Comparison of ENCODE assay signal across 21 mouse cellular contexts in genomic region chr11:67531926-67532565, GRCm38 (mm10).
DNase-seq lines count a peak whose midpoint lies in the region; ATAC-seq and TF ChIP-seq lines count a peak whose summit lies in the region.
"Had no signal": no experiment of that assay in that cellular context is flagged by ENCODE, and none has a peak within 500 bp of the region (broad histone marks: within the 10 kb centered on the region; RNA-seq: fewer than 3 reads in every experiment).

No protein-coding gene starts in this region.

- no peak overlapping the region for H3K4me2 ChIP-seq in kidney, embryonic 16.5 days (replicated peaks; ENCODE audit: low read depth, low read length)
- H3K4me2 ChIP-seq: hindbrain, embryonic 14.5 days; liver, embryonic 13.5 days; midbrain, embryonic 13.5 days had no signal

- peak overlapping the region; percentile 74 for H3K27ac ChIP-seq in gastrocnemius, adult 2 months
- H3K27ac ChIP-seq in kidney, embryonic 16.5 days (ENCODE audit: low read length): no peak overlapping the region
- H3K27ac ChIP-seq: hindbrain, embryonic 14.5 days; liver, embryonic 13.5 days; midbrain, embryonic 13.5 days had no signal

- WGBS in kidney, embryonic 16.5 days: 31% methylated on average over 6 of the region's 6 CpGs

- no peak overlapping the region for H3K9ac ChIP-seq in kidney, embryonic 16.5 days (replicated peaks; ENCODE audit: low read length)
- H3K9ac ChIP-seq: hindbrain, embryonic 14.5 days; liver, embryonic 13.5 days; midbrain, embryonic 13.5 days had no signal

- no peak for DNase-seq in gastrocnemius, adult 2 months
- DNase-seq in gastrocnemius, postnatal 36 days: no peak
- peak; percentile 44 to 59 for DNase-seq in kidney, postnatal 36 days
- DNase-seq in CD4-positive helper T cell, adult 2 months (ENCODE audit: low read depth, low spot score): peak; percentile 24
- peak; percentile 54 to 69 for DNase-seq in natural killer cell, adult 2 months (ENCODE audit: low spot score in 2 of 2)
- DNase-seq in ovary, postnatal 14 days (ENCODE audit: low spot score): no peak
- DNase-seq: adrenal gland, adult 2 months; cerebellum, postnatal 25 days; heart, postnatal 10 days; layer of hippocampus, postnatal 36 days; liver, embryonic 13.5 days; retina, postnatal 1 day; right cerebral cortex, postnatal 4 days had no signal

- H3K36me3 ChIP-seq in kidney, embryonic 16.5 days (ENCODE audit: insufficient read depth, low read length): no peaks in the 10 kb centered on the region
- H3K36me3 ChIP-seq: liver, embryonic 13.5 days; midbrain, embryonic 13.5 days had no signal

- no peak overlapping the region for H3K4me3 ChIP-seq in gastrocnemius, adult 2 months
- H3K4me3 ChIP-seq in kidney, embryonic 16.5 days (ENCODE audit: low read length): no peak overlapping the region
- H3K4me3 ChIP-seq: erythroblast, embryonic 14.5 days; liver, embryonic 13.5 days; midbrain, embryonic 13.5 days; myocyte had no signal

- no peak for TF ChIP-seq CTCF in gastrocnemius, adult 2 months (IDR thresholded peaks at IDR 0.05)

- no peaks in the 10 kb centered on the region for H3K27me3 ChIP-seq in kidney, embryonic 16.5 days (ENCODE audit: insufficient read depth, low read length)
- H3K27me3 ChIP-seq: CH12.LX; liver, embryonic 13.5 days; midbrain, embryonic 13.5 days had no signal

- no peaks in the 10 kb centered on the region for H3K9me3 ChIP-seq in kidney, embryonic 16.5 days (ENCODE audit: low read length)
- H3K9me3 ChIP-seq: liver, embryonic 13.5 days; midbrain, embryonic 13.5 days had no signal

- H3K4me1 ChIP-seq in kidney, embryonic 16.5 days (ENCODE audit: insufficient read depth, low read length): peaks cover 11% of the 10 kb centered on the region

- ATAC-seq in kidney, embryonic 16.5 days (ENCODE audit: low FRiP score, low TSS enrichment): no peak
- no peak for ATAC-seq in megakaryocyte-erythroid progenitor cell, adult 5-6 weeks (replicated peaks; ENCODE audit: low FRiP score, low TSS enrichment, poor library complexity, severe bottlenecking)
- ATAC-seq: forebrain, embryonic 14.5 days; midbrain, embryonic 13.5 days had no signal

- intact Hi-C loops in gastrocnemius, adult 2 months (cut with DNase I): no loop called here
- intact Hi-C loops in gastrocnemius, postnatal 36 days (cut with DNase I): no loop called here

Comparison
In these comparisons a context has a peak if more than half of its experiments do, and no peak if none do; other contexts are left out.
1. DNase-seq: peak in kidney, postnatal 36 days (2 of 2), CD4-positive helper T cell, adult 2 months (single experiment) and natural killer cell, adult 2 months (2 of 2); none in gastrocnemius, adult 2 months (single experiment), gastrocnemius, postnatal 36 days (0 of 2) and ovary, postnatal 14 days (single experiment).